Mouse (Mus musculus) c-Kit-positive CD71-positive TER-119-positive erythroid progenitor cells, embryonic 14.5 days (primary cell): Measurements from ENCODE around the gene Olfr1138.

ENCODE experiments used
- DNase-seq: peaks from one replicate; pipeline ENCODE4 v3.0.0-alpha.2; 2013; ENCODE audit warnings: low spot score

The Olfr1138 gene

GRCm38 (mm10) chr2:87739878-87740277 is at the start of gene Olfr1138:
Olfr1138 (minus strand) TSS chr2:87739978.
- no peak for DNase-seq

GRCm38 (mm10) chr2:87779183-87779582 is 39.4 kb upstream of the Olfr1138 start, which contains the start of gene Olfr152:
Olfr152 (plus strand) TSS chr2:87779483.
- DNase-seq: no peak

- no peak for DNase-seq
These were observed 36.4 kb upstream of the Olfr1138 start for GRCm38 (mm10) chr2:87776143-87776542.

GRCm38 (mm10) chr2:87753891-87754290 is 14.1 kb upstream of the Olfr1138 start, which contains the start of gene Olfr1141:
Olfr1141 (minus strand) TSS chr2:87753991.
- DNase-seq: no peak

- DNase-seq: no peak
These were observed 3.7 kb upstream of the Olfr1138 start, which contains the start of gene Olfr1140 for GRCm38 (mm10) chr2:87743452-87743851. Olfr1140 (plus strand) TSS chr2:87743752.

GRCm38 (mm10) chr2:87713079-87713478 is 26.7 kb downstream of the Olfr1138 start, which contains the start of gene Olfr1137:
Olfr1137 (minus strand) TSS chr2:87713179.
- DNase-seq: no peak

GRCm38 (mm10) chr2:87693847-87694246 is 45.9 kb downstream of the Olfr1138 start, which contains the start of gene Olfr1136:
Olfr1136 (minus strand) TSS chr2:87693947.
- DNase-seq: no peak
